Mouse (Mus musculus) hindbrain, embryonic 12.5 days (tissue): ENCODE data around the gene St6galnac5. TPM values are rescaled to one million over a fixed set of nuclear protein-coding genes. Genes with fewer than 3 reads are reported as not detected.
"Not testable (repeated sequence)": the region's sequence is repeated elsewhere in the genome, so short reads cannot be mapped to it uniquely, and the experiment has no call there.

Source experiments
- ATAC-seq: fragments of 200-750 bp; cut with Nextera tagmentation; 2 replicates; pipeline ENCODE4 v1.8.0; 2017; ENCODE audit warnings: moderate TSS enrichment; ENCODE audit not compliant: low FRiP score
- H3K27ac ChIP-seq: fragments of 300-500 bp; sonication (generic); 2 replicates; pipeline ENCODE4 v1.5.1; 2016; ENCODE audit warnings: mild to moderate bottlenecking
- H3K27me3 ChIP-seq: fragments of 300-500 bp; sonication (generic); 2 replicates; pipeline ENCODE4 v1.6.1; 2016; ENCODE audit warnings: mild to moderate bottlenecking
- H3K36me3 ChIP-seq: fragments of 300-500 bp; sonication (generic); 2 replicates; pipeline ENCODE4 v1.6.1; 2016; ENCODE audit warnings: mild to moderate bottlenecking
- H3K4me1 ChIP-seq: fragments of 300-500 bp; sonication (generic); 2 replicates; pipeline ENCODE4 v1.6.1; 2016
- H3K4me2 ChIP-seq: fragments of 300-500 bp; sonication (generic); replicated peaks from 2 replicates; pipeline ENCODE4 v1.6.1; 2016; ENCODE audit warnings: mild to moderate bottlenecking
- H3K4me3 ChIP-seq: fragments of 300-500 bp; sonication (generic); 2 replicates; pipeline ENCODE4 v1.5.1; 2016; ENCODE audit warnings: mild to moderate bottlenecking
- H3K9ac ChIP-seq: fragments of 300-500 bp; sonication (generic); 2 replicates; pipeline ENCODE4 v1.6.1; 2016; ENCODE audit warnings: mild to moderate bottlenecking, moderate library complexity
- H3K9me3 ChIP-seq: fragments of 300-500 bp; sonication (generic); replicated peaks from 2 replicates; pipeline ENCODE4 v1.6.1; 2016; ENCODE audit warnings: mild to moderate bottlenecking
- WGBS: fragments of 180-500 bp; shearing (Covaris S2); methylation state at CpG from one replicate; pipeline ENCODE4 v1.1.7; 2016; 5-methylcytosine and 5-hydroxymethylcytosine counted together
- polyA plus RNA-seq: library from polyadenylated mRNA; unstranded; fragments of >200 nt; fragmentation: Nextera tagmentation; extraction: Ambion mirVana; gene quantifications from 2 replicates; pipeline ENCODE4 v1.2.1, GENCODE M21; 2016

The St6galnac5 gene
- polyA plus RNA-seq, 1 experiment from 2014 or later: 8.4 TPM

DNA sequence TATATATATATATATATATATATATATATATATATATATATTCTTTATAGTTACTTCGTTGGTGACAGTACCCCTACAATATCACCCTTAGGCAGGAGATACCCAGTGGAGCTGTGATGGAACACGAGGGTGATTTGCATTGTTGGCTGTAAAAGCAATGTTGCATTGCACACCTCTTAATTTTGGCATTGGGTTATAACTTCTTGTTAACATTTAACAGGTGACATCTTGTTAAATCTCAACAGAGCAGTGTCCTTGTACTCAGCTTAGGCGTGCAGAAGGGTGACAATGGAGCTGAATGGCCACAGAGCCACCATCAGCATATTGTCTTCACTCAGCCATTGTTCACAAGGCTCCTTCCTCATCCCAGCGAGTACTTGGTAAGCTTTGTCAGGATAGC lies 185.8 kb downstream of the St6galnac5 start:
- H3K9me3 ChIP-seq: no peaks in the 10 kb centered on the region
- no peak for ATAC-seq
- peaks cover 3% of the 10 kb centered on the region; the same call in 1 of the 2 replicates for H3K4me1 ChIP-seq
- no peak overlapping the region for H3K27ac ChIP-seq
- no peak overlapping the region for H3K4me3 ChIP-seq
- no peaks in the 10 kb centered on the region for H3K36me3 ChIP-seq
- H3K9ac ChIP-seq: no peak overlapping the region
- H3K4me2 ChIP-seq: no peak overlapping the region
- H3K27me3 ChIP-seq: no peaks in the 10 kb centered on the region
- 87% methylated on average over 4 of the region's 4 CpGs for WGBS

DNA sequence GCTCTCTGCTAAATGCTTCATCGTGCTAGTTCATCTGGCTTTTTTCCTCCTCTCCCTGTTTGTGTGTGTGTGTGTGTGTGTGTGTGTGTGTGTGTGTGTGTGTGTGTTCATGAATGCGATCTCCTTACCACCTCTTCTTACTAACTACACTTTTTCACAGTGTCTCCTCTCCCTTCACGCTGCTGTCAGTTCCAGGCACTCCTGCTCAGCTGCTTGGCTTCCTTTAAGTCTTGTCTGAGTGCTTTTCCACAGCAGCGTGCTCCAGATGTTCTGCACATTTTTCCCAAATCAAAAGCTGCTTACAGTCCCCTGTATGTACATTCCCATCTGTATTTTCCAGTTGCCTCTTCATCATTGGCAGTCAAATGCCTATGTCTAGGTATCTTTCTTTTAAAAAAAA lies 189.0 kb downstream of the St6galnac5 start:
- no peak for ATAC-seq
- H3K4me1 ChIP-seq: peaks cover 3% of the 10 kb centered on the region; the same call in 1 of the 2 replicates
- 0 out of 2 replicates have a peak, but pooled peaks cover 3% of the 10 kb centered on the region for H3K36me3 ChIP-seq
- no peak overlapping the region for H3K4me3 ChIP-seq
- H3K4me2 ChIP-seq: no peak overlapping the region
- WGBS: 89% methylated on average over 4 of the region's 4 CpGs
- no peaks in the 10 kb centered on the region for H3K27me3 ChIP-seq
- no peaks in the 10 kb centered on the region for H3K9me3 ChIP-seq
- H3K27ac ChIP-seq: no peak overlapping the region
- H3K9ac ChIP-seq: no peak overlapping the region

DNA sequence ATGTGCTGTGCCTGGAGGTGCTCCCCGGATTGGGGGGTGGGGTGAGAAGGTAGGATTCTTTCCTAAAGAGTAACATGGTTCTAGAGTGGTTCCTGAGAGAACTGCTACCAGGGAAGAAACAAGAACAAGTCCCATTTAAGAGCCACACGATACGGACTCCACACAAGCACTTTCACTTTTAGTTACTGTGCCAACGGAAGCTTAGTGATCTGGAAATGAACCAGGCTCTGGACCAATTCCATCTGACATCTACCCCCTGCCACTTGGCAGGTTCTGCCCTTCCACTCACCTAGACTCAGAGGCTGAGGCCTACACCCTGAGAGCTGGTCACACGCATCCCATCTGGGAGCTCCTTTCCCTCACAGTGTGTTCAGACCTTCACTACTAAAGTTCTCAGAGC lies 189.4 kb downstream of the St6galnac5 start:
- H3K27me3 ChIP-seq: no peaks in the 10 kb centered on the region
- ATAC-seq: no peak
- H3K4me3 ChIP-seq: no peak overlapping the region
- 0 out of 2 replicates have a peak, but pooled peaks cover 3% of the 10 kb centered on the region for H3K36me3 ChIP-seq
- H3K4me2 ChIP-seq: no peak overlapping the region
- H3K9me3 ChIP-seq: no peaks in the 10 kb centered on the region
- WGBS: 87% methylated on average over 5 of the region's 5 CpGs
- H3K9ac ChIP-seq: no peak overlapping the region
- H3K27ac ChIP-seq: no peak overlapping the region
- peaks cover 3% of the 10 kb centered on the region; the same call in 1 of the 2 replicates for H3K4me1 ChIP-seq

DNA sequence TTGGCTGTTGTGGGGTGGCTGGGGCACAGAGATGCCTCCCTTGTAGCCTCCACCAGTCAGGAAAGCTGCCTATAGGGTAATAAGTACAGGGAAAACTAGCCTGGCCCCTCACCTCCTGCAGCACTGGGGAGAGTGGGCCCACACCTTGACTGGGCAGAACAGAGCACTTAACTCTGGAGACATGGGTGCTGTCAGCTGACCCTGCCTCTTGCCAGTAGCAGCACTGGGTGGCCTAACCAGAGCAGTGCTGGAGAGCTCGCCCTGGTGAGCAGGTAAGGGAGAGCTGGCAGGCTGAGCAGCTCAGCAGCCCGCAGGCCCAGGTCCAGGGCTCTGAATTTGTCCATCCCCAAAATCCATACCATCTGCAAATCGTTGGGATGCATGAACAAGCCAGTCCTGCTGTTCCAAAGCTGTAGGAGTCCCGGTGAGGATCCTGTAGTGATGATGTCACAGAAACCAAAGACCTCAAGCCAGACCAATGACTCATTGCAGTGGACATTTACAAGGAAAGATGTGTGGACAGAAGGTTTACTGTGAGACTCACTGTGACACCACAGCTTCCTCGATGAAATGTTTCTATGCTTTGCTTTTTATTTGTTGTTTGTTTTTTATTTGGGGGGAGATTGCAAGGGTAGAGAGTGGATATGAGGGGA lies 193.6 kb downstream of the St6galnac5 start:
- not testable (repeated sequence) for H3K27ac ChIP-seq, H3K36me3 ChIP-seq, H3K4me1 ChIP-seq, H3K4me3 ChIP-seq, H3K9me3 ChIP-seq, H3K9ac ChIP-seq, ATAC-seq, H3K4me2 ChIP-seq, H3K27me3 ChIP-seq
- 88% methylated on average over 5 of the region's 5 CpGs for WGBS

DNA sequence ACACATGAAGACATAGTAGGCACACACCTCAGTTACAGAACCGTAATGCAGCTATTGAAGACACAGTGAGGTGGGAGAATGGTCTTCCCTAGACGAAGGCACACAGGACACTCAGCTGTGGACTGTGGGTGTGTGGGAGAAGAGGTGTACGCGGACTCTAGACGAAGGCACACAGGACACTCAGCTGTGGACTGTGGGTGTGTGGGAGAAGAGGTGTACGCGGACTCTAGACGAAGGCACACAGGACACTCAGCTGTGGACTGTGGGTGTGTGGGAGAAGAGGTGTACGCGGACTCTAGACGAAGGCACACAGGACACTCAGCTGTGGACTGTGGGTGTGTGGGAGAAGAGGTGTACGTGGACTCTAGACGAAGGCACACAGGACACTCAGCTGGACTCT lies 197.7 kb downstream of the St6galnac5 start:
- ATAC-seq, H3K27me3 ChIP-seq, H3K9me3 ChIP-seq, H3K9ac ChIP-seq, H3K4me2 ChIP-seq, H3K4me3 ChIP-seq, H3K27ac ChIP-seq, H3K36me3 ChIP-seq, H3K4me1 ChIP-seq: not testable (repeated sequence)
- WGBS: 93% methylated on average over 8 of the region's 13 CpGs

DNA sequence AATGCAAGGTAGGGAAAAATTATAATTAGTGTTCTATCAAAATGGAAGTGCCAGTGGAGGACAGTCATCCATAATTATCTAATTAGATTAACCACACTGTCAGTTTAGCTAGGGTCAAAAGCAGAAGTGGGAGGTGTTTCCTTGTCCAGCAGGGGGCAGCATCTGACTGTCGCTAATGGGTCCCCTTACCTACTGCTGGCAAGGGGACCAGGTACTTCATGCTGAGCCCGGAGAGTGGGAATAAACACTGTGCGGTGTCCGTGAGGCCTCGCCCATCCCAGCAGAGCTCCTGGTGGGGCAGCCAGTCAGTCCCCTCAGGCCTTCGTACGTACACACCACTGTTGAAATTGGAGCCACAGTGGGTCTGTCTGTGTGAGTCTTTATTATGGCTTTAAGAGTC lies 198.3 kb downstream of the St6galnac5 start:
- no peak overlapping the region for H3K4me2 ChIP-seq
- no peak overlapping the region for H3K27ac ChIP-seq
- peak; percentile 76 for ATAC-seq
- H3K9me3 ChIP-seq: no peaks in the 10 kb centered on the region
- no peak overlapping the region for H3K9ac ChIP-seq
- H3K36me3 ChIP-seq: no peaks in the 10 kb centered on the region
- H3K4me1 ChIP-seq: peaks cover 2% of the 10 kb centered on the region
- H3K27me3 ChIP-seq: no peaks in the 10 kb centered on the region
- no peak overlapping the region for H3K4me3 ChIP-seq
- WGBS: 25% methylated on average over 7 of the region's 7 CpGs

DNA sequence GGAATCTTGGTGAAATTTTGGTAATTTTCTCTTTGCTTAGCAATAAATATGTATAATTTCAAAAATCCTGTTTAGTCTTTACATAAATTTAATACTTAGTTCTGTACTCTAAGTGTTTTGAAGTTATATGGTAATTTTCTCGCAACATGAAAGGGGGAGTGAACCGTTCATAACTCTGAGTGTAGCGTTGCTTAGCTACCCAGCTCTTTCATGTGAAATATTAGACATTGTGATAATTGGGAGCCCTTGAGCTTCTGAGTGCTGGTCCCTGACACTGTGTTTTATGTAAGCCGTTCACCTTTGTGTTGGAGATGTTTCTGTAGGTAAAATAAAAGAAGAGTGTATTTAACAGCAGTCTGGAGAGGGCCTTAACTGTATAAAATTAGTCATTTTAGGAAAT lies 202.2 kb downstream of the St6galnac5 start:
- Histone ChIP-seq H3K9ac (no peak overlapping the region), H3K4me2 (no peak overlapping the region), H3K9me3 (no peaks in the 10 kb centered on the region), H3K27me3 (no peaks in the 10 kb centered on the region), H3K27ac (no peak overlapping the region), H3K36me3 (no peaks in the 10 kb centered on the region), H3K4me1 (peaks cover 2% of the 10 kb centered on the region), H3K4me3 (no peak overlapping the region)
- WGBS: 72% methylated on average over 4 of the region's 4 CpGs
- ATAC-seq: no peak

DNA sequence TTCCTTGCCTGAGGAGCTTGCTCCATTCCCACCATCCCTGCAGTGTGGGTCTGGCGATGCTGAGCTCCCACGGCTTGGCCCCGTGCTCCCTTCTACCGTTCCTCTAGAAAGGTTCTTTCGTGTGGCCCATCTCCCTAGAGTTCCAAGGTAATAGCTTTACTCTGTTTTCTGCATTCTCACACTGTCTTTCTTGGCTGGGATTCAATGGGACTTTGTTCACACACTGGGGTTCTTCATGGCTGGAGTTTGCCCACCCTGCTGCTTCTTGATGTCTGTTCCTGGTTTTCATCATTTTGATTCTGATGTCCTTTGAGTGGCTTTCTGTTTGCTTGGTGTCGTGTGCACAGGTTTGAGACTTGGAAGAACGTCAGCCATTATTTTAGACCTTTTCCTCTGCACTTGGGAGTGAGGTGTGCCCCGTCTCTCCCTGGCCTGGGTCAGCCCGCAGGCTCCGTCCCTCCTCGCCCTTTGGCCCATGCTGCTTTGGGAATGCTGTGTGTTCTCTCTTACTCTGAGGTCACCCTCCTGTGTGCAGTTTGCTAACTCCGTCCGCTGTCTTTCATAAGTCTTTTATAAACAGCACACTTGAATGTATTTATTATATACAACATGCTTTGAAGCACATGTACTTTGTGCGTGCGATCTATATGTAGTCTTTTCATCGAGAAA lies 205.0 kb downstream of the St6galnac5 start:
- no peak overlapping the region for H3K4me3 ChIP-seq
- no peak overlapping the region for H3K4me2 ChIP-seq
- no peaks in the 10 kb centered on the region for H3K27me3 ChIP-seq
- no peak overlapping the region for H3K9ac ChIP-seq
- no peaks in the 10 kb centered on the region for H3K36me3 ChIP-seq
- no peaks in the 10 kb centered on the region for H3K9me3 ChIP-seq
- no peak for ATAC-seq
- 76% methylated on average over 16 of the region's 16 CpGs for WGBS
- no peak overlapping the region for H3K27ac ChIP-seq
- no peaks in the 10 kb centered on the region for H3K4me1 ChIP-seq

DNA sequence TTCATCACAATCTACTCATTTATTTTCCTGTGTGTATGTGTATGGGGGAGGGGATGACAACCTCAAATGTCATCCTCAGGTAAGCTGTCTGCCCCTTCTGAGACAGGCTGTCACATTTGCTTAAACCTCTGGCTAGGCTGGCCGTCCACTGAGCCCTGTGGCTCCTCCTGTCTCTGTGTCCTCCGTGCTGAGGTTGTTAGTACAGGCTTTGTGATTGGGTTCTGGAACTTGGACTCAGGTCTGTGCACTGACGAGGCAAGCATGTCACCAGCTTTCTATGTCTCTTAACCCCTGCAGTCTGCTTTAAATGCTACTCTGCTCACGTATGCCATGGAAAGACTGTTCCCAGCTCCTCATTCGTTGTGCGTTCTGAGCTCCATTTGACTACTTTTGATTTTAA lies 205.7 kb downstream of the St6galnac5 start:
- Histone ChIP-seq H3K27me3 (no peaks in the 10 kb centered on the region), H3K4me3 (no peak overlapping the region), H3K27ac (no peak overlapping the region), H3K9ac (no peak overlapping the region), H3K4me2 (no peak overlapping the region), H3K4me1 (no peaks in the 10 kb centered on the region), H3K9me3 (no peaks in the 10 kb centered on the region), H3K36me3 (no peaks in the 10 kb centered on the region)
- no peak for ATAC-seq
- 77% methylated on average over 6 of the region's 6 CpGs for WGBS

DNA sequence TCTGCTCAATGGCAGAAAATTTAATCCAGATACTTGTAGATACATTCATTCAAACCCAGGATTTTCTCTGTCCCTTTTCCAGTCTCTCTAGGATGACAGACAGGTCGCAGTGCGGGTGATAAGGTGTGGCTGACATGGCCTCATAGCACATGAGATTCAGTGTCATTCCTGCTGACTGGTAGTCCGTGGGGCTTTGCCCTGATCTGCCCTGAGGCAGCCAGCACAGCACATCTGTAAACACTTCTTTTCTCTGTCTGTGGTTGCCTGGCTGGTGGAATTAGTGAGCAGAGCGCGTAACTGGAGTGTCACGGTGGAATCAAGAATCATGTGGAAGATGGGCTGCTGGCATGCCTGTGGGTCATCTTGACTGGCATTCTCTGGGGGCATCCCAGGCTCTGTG lies 212.0 kb downstream of the St6galnac5 start:
- Histone ChIP-seq H3K36me3 (peaks cover 13% of the 10 kb centered on the region; the same call in 1 of the 2 replicates), H3K9ac (no peak overlapping the region), H3K4me1 (0 out of 2 replicates have a peak, but pooled peaks cover under 1% of the 10 kb centered on the region), H3K27ac (no peak overlapping the region), H3K9me3 (no peaks in the 10 kb centered on the region), H3K4me3 (no peak overlapping the region), H3K27me3 (no peaks in the 10 kb centered on the region), H3K4me2 (no peak overlapping the region)
- ATAC-seq: no peak
- WGBS: 86% methylated on average over 6 of the region's 6 CpGs

DNA sequence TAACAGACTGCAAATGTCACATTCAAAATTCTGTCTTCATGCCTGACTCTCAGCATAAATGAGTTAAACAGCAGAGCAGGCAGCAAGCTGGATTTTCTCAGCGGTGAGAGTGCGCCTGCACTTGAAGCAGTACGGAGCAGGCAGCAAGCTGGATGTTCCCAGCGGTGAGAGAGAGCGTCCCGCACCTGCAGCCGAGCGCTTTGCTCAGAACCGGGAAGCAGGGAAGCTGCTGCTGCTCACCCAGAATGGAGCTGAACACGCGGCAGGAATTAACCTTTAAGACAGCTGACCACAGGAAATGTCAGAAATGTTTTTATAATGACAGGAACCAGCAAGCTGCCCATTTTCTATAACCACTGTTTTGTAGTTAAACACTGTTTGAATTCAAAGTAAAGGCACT lies 214.6 kb downstream of the St6galnac5 start:
- Histone ChIP-seq H3K27ac (no peak overlapping the region), H3K27me3 (no peaks in the 10 kb centered on the region), H3K9me3 (no peaks in the 10 kb centered on the region), H3K4me3 (no peak overlapping the region), H3K9ac (no peak overlapping the region), H3K4me2 (no peak overlapping the region), H3K36me3 (peaks cover 13% of the 10 kb centered on the region; the same call in 1 of the 2 replicates), H3K4me1 (0 out of 2 replicates have a peak, but pooled peaks cover 8% of the 10 kb centered on the region)
- WGBS: 81% methylated on average over 11 of the region's 11 CpGs
- no peak for ATAC-seq
